Mouse (Mus musculus) kidney, adult 10 weeks (tissue): ENCODE data around the gene Zfp92. TPM values are rescaled to one million over a fixed set of nuclear protein-coding genes. Genes with fewer than 3 reads are reported as not detected.

Source experiments
- polyA plus RNA-seq: library from polyadenylated mRNA; stranded (reverse); fragments of 350-450 nt; fragmentation: Illumina TruSeq; extraction: RNeasy Lipid Tissue Mini Kit (QIAGEN cat#74804); gene quantifications from one replicate; pipeline ENCODE4 v1.2.3, GENCODE M21; 2014; ENCODE audit warnings: low read depth, low replicate concordance

Gene Zfp92
- polyA plus RNA-seq, result not detected

DNA sequence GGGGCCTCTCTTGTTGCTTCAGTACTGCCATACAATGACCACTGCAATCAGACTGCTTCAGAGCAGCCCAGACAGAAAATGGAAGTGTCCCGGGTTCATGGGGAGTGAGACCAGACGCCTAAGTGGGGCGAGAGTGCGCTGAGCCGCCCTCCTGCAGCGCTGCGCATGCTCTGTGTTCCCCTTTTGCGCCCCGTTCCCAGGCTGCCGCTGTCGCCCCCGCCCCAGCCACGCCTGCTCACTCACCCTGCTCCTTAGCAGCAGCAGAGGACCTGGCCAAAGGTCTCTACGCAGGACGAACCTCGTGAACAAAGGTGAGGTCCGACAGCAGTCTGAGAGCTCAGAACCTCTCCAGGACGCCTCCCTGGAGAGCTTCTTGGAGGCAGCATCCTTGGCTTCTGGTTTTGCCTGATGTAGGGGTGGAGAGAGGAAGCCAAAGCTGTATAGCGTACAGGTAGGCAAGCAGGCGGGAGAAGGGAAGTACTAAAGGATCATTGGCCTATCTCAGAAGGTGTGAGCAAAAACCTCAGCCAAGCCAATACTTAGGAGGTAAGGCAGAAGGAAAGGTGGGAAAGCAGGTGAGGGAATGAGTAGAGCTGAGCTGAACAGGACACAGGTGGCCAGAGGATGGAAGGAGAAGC, at the start of gene Zfp92:
Gene Zfp92 (plus strand): TSS at position 217 of the 638 bp plus-strand sequence.

DNA sequence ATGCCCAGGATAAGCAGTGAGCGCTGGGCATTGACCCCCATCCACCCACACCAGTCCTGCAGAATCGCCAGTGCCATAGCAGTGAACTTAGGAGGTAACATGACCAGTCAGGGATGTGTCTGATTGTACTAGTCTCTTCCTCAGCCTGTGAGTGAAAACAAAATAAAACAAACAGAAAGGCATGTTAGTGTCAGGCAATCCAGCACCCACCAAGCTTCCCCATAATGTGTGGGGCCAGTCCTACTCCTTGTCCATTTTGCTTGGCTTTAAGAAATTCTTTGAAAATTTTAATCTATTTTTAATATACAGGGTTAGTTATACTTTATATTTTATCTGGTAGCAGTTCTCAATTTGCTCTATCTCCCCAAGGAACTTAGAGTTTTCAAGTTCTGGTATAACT, 12.3 kb upstream of the Zfp92 start, which contains the start of gene Gm18336:
Gene Gm18336 (minus strand): TSS at position 101 of the 400 bp plus-strand sequence.

DNA sequence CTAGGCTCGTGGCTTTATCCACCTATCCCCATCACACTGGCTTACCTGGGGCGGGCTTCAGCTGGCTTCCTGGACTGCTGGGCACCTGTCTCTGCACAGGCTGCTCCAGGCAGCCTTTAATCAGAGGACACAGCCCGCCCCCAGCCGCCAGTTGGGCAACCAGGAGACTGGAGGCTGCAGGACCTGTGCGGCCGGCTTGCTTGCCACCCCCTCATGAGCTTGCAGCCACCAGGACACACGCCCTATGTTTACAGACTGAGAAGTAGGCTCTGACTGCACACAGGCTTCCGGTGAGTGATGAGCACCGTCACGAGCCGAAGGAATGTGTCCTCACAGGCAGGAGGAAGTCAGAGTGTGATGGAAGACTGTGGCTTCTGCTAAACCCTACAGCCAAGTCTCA, 24.4 kb downstream of the Zfp92 start, which contains the start of gene Trex2:
Gene Trex2 (minus strand): TSS at position 93 of the 400 bp plus-strand sequence.

DNA sequence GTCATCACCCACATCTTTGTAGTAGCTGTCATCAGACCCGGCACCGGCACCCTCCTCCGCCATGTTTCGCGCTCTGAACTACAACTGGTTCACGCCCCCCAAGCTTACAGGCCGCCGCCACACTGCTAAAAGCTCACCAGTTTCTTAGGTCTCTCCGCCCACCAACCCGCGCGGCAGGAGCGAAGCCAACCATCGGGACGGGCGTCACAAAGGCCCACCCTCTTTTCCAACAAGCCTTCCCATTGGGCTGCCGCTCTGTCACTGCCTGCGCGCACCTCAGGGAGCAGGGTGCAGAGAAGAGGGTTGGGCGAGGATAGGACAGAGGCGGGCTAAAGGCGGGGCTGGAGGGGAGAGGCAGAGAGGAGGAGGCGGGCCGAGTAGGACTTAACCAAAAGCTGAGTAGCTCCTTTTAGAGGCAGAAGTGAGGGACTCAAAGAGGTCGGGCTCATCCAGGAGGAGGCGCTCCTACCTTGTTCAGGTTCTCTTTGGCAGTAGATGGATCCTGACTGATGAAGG, 48.0 kb downstream of the Zfp92 start, which contains the start of gene Haus7:
Gene Haus7 (minus strand): TSS at position 168 of the 516 bp plus-strand sequence.

Other genes with a start within 250 kb of the Zfp92 start
- gene Spin2d, start 234.1 kb upstream of the Zfp92 start, polyA plus RNA-seq, result not detected
- 5.6 TPM for gene Xlr3b, start 218.9 kb upstream of the Zfp92 start, polyA plus RNA-seq
- 0.69 TPM for gene Xlr4b, start 196.8 kb upstream of the Zfp92 start, polyA plus RNA-seq
- 8.4 TPM for gene F8a, start 182.8 kb upstream of the Zfp92 start, polyA plus RNA-seq
- 0.93 TPM for gene Xlr4c, start 168.0 kb upstream of the Zfp92 start, polyA plus RNA-seq
- gene Xlr3c, start 145.7 kb upstream of the Zfp92 start, polyA plus RNA-seq, result not detected
- gene Xlr5a, start 118.1 kb upstream of the Zfp92 start, polyA plus RNA-seq, result 0.65 TPM
- 0.49 TPM for gene Xlr5c, start 118.1 kb upstream of the Zfp92 start, polyA plus RNA-seq
- gene Gm45015, start 74.3 kb upstream of the Zfp92 start, polyA plus RNA-seq, result not detected
- 9.1 TPM for gene Zfp275, start 68.5 kb upstream of the Zfp92 start, polyA plus RNA-seq
- gene Gm18336, start 12.4 kb upstream of the Zfp92 start, polyA plus RNA-seq, result not detected
- not detected for gene Trex2, start 24.2 kb downstream of the Zfp92 start, polyA plus RNA-seq
- gene Haus7, start 47.9 kb downstream of the Zfp92 start, polyA plus RNA-seq, result 7.4 TPM
- gene Bgn, start 72.5 kb downstream of the Zfp92 start, polyA plus RNA-seq, result 169 TPM
- gene Atp2b3, start 92.0 kb downstream of the Zfp92 start, polyA plus RNA-seq, result not detected
- 0.32 TPM for gene Dusp9, start 228.3 kb downstream of the Zfp92 start, polyA plus RNA-seq
- not detected for gene Pnck, start 249.0 kb downstream of the Zfp92 start, polyA plus RNA-seq